Mouse (Mus musculus): Measurements from ENCODE around the gene Camk2n2.

DNA sequence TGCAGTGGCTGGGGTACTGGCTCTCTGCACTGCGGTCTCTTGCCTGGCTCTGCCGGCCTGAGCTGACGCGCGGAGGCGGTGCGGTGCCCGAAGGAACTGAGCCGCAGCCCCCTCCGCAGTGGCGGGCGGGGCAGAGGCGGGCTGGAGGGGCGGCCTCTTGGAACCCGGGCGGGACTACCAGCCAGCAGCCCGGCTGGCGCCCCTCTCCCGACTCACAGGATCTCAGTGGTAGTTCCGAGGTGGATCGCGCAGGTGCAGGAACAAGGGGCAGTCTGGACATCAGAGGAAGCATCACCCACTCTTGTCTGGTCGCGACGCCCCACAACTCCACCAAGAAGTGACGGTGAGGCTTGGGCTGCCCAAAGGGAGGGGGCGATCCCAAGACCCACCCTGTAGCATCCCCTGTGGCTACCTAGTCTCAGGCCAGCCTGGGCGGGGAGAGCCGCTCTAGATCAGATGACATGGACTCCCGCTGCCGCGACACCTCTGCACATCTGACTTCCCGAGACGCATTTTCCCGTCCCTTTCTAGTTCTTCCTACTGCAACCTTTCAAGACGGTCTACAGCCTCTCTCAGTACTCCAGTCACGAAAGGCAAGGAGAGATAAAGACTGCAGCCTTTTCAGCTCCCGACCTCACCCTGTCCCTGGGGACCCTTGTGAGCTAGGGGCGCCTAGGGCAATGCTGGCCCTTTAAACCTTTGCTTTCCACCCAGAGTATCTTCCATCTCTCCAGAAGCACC is 31.0 kb downstream of the Camk2n2 start:
- TF ChIP-seq CTCF (IDR thresholded peaks at IDR 0.05; ENCODE audit: low read depth): no peak
- TF ChIP-seq EP300 (IDR thresholded peaks at IDR 0.05; ENCODE audit: low read depth): no peak

Data from liver, embryonic 14.5 days (tissue).